Comparison of ENCODE assay signal across 8 mouse cellular contexts in genomic region chr2:30772581-30773312, GRCm38 (mm10). TPM values are rescaled to one million over a fixed set of nuclear protein-coding genes. Genes with fewer than 3 reads are reported as not detected.
DNase-seq lines count a peak whose midpoint lies in the region; ATAC-seq and TF ChIP-seq lines count a peak whose summit lies in the region.

No protein-coding gene starts in this region.

- peak overlapping the region; percentile 93 for H3K27ac ChIP-seq in heart, embryonic 12.5 days (ENCODE audit: poor library complexity, severe bottlenecking)
- H3K27ac ChIP-seq in kidney, postnatal 0 days, result peak overlapping the region; percentile 94
- peak overlapping the region; percentile 79 for H3K27ac ChIP-seq in midbrain, embryonic 11.5 days (ENCODE audit: low read depth, low read length)

- peak; percentile 91 for DNase-seq in MEL-GATA-1-ER (ENCODE audit: extremely low read depth, low read depth)
- peak; percentile 68 for DNase-seq in c-Kit-positive CD71-positive TER-119-positive erythroid progenitor cells, embryonic 14.5 days (ENCODE audit: low spot score)
- DNase-seq in kidney, postnatal 0 days (ENCODE audit: low spot score), result peak; percentile 61
- no peak for DNase-seq in midbrain, embryonic 11.5 days (ENCODE audit: low spot score, missing footprints)
- DNase-seq in cerebellum, adult 11-12 months, result no peak
- no peak for DNase-seq in layer of hippocampus, postnatal 10 days (ENCODE audit: low spot score in 2 of 2)

- H3K36me3 ChIP-seq in heart, embryonic 12.5 days, result no peaks in the 10 kb centered on the region
- no peaks in the 10 kb centered on the region for H3K36me3 ChIP-seq in kidney, postnatal 0 days (ENCODE audit: insufficient read depth, low read length)
- H3K36me3 ChIP-seq in midbrain, embryonic 11.5 days (ENCODE audit: control insufficient read depth, insufficient read depth, low read length), result no peaks in the 10 kb centered on the region

- ATAC-seq in heart, embryonic 12.5 days (ENCODE audit: insufficient number of reproducible peaks, low FRiP score), result peak; percentile 58
- ATAC-seq in kidney, postnatal 0 days (replicated peaks; ENCODE audit: low FRiP score, low read depth), result no peak
- no peak for ATAC-seq in midbrain, embryonic 11.5 days (ENCODE audit: low FRiP score)
- ATAC-seq in megakaryocyte-erythroid progenitor cell, adult 5-6 weeks (replicated peaks; ENCODE audit: low FRiP score, low TSS enrichment, poor library complexity, severe bottlenecking), result no peak

- H3K4me2 ChIP-seq in heart, embryonic 12.5 days, result peak overlapping the region; percentile 84
- no peak overlapping the region for H3K4me2 ChIP-seq in kidney, postnatal 0 days (ENCODE audit: low read length)
- H3K4me2 ChIP-seq in midbrain, embryonic 11.5 days, result no peak overlapping the region

- H3K9ac ChIP-seq in heart, embryonic 12.5 days, result peak overlapping the region; percentile 81; the same call in 1 of the 2 replicates
- H3K9ac ChIP-seq in kidney, postnatal 0 days (ENCODE audit: low read depth, low read length), result no peak overlapping the region
- no peak overlapping the region for H3K9ac ChIP-seq in midbrain, embryonic 11.5 days (ENCODE audit: low read length)

- H3K4me3 ChIP-seq in heart, embryonic 12.5 days, result no peak overlapping the region
- no peak overlapping the region for H3K4me3 ChIP-seq in kidney, postnatal 0 days (replicated peaks; ENCODE audit: low read depth, low read length)
- no peak overlapping the region for H3K4me3 ChIP-seq in midbrain, embryonic 11.5 days (ENCODE audit: low read depth, low read length)

- H3K4me1 ChIP-seq in heart, embryonic 12.5 days (replicated peaks), result peaks cover 40% of the 10 kb centered on the region
- peaks cover 26% of the 10 kb centered on the region for H3K4me1 ChIP-seq in kidney, postnatal 0 days (replicated peaks; ENCODE audit: insufficient read depth, low read length)
- H3K4me1 ChIP-seq in midbrain, embryonic 11.5 days (ENCODE audit: control insufficient read depth, insufficient read depth, low read length), result peaks cover 24% of the 10 kb centered on the region

- peak; percentile 2; the same call in 1 of the 2 replicates for TF ChIP-seq CTCF in kidney, postnatal 0 days (IDR thresholded peaks at IDR 0.05; ENCODE audit: low read depth)

- H3K27me3 ChIP-seq in heart, embryonic 12.5 days (replicated peaks), result no peaks in the 10 kb centered on the region
- no peaks in the 10 kb centered on the region for H3K27me3 ChIP-seq in kidney, postnatal 0 days (ENCODE audit: insufficient read depth, low read length)
- H3K27me3 ChIP-seq in midbrain, embryonic 11.5 days (ENCODE audit: control insufficient read depth, insufficient read depth, low read length), result no peaks in the 10 kb centered on the region

- whole genome bisulfite sequencing in heart, embryonic 12.5 days, result 32% methylated on average over 15 of the region's 15 CpGs
- WGBS in kidney, postnatal 0 days, result 48% methylated on average over 15 of the region's 15 CpGs
- 36% methylated on average over 15 of the region's 15 CpGs for WGBS in midbrain, embryonic 11.5 days

- no peaks in the 10 kb centered on the region for H3K9me3 ChIP-seq in heart, embryonic 12.5 days (replicated peaks)
- H3K9me3 ChIP-seq in kidney, postnatal 0 days (replicated peaks; ENCODE audit: low read length), result no peaks in the 10 kb centered on the region
- no peaks in the 10 kb centered on the region for H3K9me3 ChIP-seq in midbrain, embryonic 11.5 days (ENCODE audit: control insufficient read depth, low read length)

RNA-seq across cellular contexts. Expression of gene 1700001O22Rik, which starts 30.7 kb away (rescaled TPM):
- polyA plus RNA-seq in heart, embryonic 12.5 days (2016; fragmentation: Nextera tagmentation; extraction: Ambion mirVana), result 1.0 and 2.2 TPM in 2 replicates
- 4.6 TPM in 2 replicates for polyA plus RNA-seq in kidney, postnatal 0 days (2015; fragmentation: Nextera tagmentation; extraction: Ambion mirVana)
- polyA plus RNA-seq in midbrain, embryonic 11.5 days (2014; fragmentation: Nextera tagmentation; extraction: Ambion mirVana), result 1.5 and 2.5 TPM in 2 replicates
- total RNA-seq in megakaryocyte-erythroid progenitor cell, adult 5-6 weeks (2014; fragmentation: Nextera tagmentation), result 0.54 and 1.2 TPM in 2 replicates
- total RNA-seq in megakaryocyte-erythroid progenitor cell, adult 5-6 weeks (2017), result not detected in 2 replicates
- 1 to 10 TPM; 2.0 to 3.2 TPM for total RNA-seq in layer of hippocampus, postnatal 10 days (2021)

RNA-seq across cellular contexts. Expression of gene Ntmt1, which starts 34.9 kb away (rescaled TPM):
- polyA plus RNA-seq in heart, embryonic 12.5 days (2016; fragmentation: Nextera tagmentation; extraction: Ambion mirVana), result 77.2 and 78.8 TPM in 2 replicates
- 77.4 and 81.4 TPM in 2 replicates for polyA plus RNA-seq in kidney, postnatal 0 days (2015; fragmentation: Nextera tagmentation; extraction: Ambion mirVana)
- 98.7 and 107 TPM in 2 replicates for polyA plus RNA-seq in midbrain, embryonic 11.5 days (2014; fragmentation: Nextera tagmentation; extraction: Ambion mirVana)
- 23.7 and 36.8 TPM in 2 replicates for total RNA-seq in megakaryocyte-erythroid progenitor cell, adult 5-6 weeks (2014; fragmentation: Nextera tagmentation)
- total RNA-seq in megakaryocyte-erythroid progenitor cell, adult 5-6 weeks (2017), result 9.8 and 14.7 TPM in 2 replicates
- 10 to 100 TPM; 44.9 to 57.7 TPM for total RNA-seq in layer of hippocampus, postnatal 10 days (2021)

RNA-seq across cellular contexts. Expression of gene Asb6, which starts 57.4 kb away (rescaled TPM):
- polyA plus RNA-seq in heart, embryonic 12.5 days (2016; fragmentation: Nextera tagmentation; extraction: Ambion mirVana), result 24.2 and 25.5 TPM in 2 replicates
- polyA plus RNA-seq in kidney, postnatal 0 days (2015; fragmentation: Nextera tagmentation; extraction: Ambion mirVana), result 26.1 and 26.9 TPM in 2 replicates
- 23.0 and 31.0 TPM in 2 replicates for polyA plus RNA-seq in midbrain, embryonic 11.5 days (2014; fragmentation: Nextera tagmentation; extraction: Ambion mirVana)
- 30.1 and 31.3 TPM in 2 replicates for total RNA-seq in megakaryocyte-erythroid progenitor cell, adult 5-6 weeks (2014; fragmentation: Nextera tagmentation)
- total RNA-seq in megakaryocyte-erythroid progenitor cell, adult 5-6 weeks (2017), result 16.2 and 37.6 TPM in 2 replicates
- total RNA-seq in layer of hippocampus, postnatal 10 days (2021), result 10 to 100 TPM; 34.9 to 36.1 TPM

Comparison
In these comparisons a context has a peak if more than half of its experiments do, and no peak if none do; other contexts are left out.
1. DNase-seq: peak in MEL-GATA-1-ER (single experiment), c-Kit-positive CD71-positive TER-119-positive erythroid progenitor cells, embryonic 14.5 days (single experiment) and kidney, postnatal 0 days (single experiment); none in midbrain, embryonic 11.5 days (single experiment), cerebellum, adult 11-12 months (single experiment) and layer of hippocampus, postnatal 10 days (0 of 2).
2. Peak in every context shown above with its lines, with median percentiles within 50 percentile points of each other: H3K27ac ChIP-seq.